Mouse (Mus musculus) E14TG2a.4 (cell line): ENCODE measurements around the gene Klhl9.

Experiments
- CTCF ChIP-seq: conservative IDR thresholded peaks from 2 replicates; pipeline ENCODE4 v1.5.1; 2014; ENCODE audit warnings: low read length
- POU5F1 ChIP-seq: IDR thresholded peaks from 2 replicates; pipeline ENCODE4 v1.6.1; 2014; ENCODE audit warnings: low read length, borderline replicate concordance

DNA sequence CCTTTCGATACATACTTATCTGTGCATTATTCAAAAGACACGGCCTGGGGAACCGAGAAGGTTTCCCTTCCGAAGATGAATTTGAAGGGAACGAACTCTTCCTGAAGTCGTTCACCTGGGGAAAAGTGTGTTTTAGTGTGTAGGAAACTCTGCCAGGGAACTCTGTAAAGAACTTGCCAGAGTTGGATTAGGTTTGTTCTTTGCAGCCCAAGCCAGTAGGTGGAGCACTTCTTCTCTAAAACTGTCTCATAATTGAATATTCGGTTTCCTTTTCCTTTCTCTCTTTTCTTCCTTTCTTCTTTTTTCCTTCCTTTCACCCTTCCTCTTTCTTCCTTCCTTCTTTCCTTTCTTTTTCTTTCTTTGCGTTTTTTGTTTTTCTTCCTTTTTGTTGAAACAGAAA, 41.9 kb downstream of the Klhl9 start:
- TF ChIP-seq CTCF (peak; percentile 44), POU5F1 (no peak)
